Mouse (Mus musculus) hindbrain, embryonic 14.5 days (tissue): ENCODE results near the gene Gm16381. TPM values are rescaled to one million over a fixed set of nuclear protein-coding genes. Genes with fewer than 3 reads are reported as not detected.
"Not testable (repeated sequence)": the region's sequence is repeated elsewhere in the genome, so short reads cannot be mapped to it uniquely, and the experiment has no call there.

Experiments used
- ATAC-seq: fragments of 200-750 bp; cut with Nextera tagmentation; 2 replicates; pipeline ENCODE4 v1.8.0; 2017; ENCODE audit warnings: moderate number of reproducible peaks, mild to moderate bottlenecking, moderate TSS enrichment, moderate library complexity; ENCODE audit not compliant: low FRiP score
- DNase-seq: peaks from one replicate; pipeline ENCODE4 v3.0.0-alpha.2; 2015; ENCODE audit warnings: low spot score
- H3K27ac ChIP-seq: fragments of 300-500 bp; sonication (generic); 2 replicates; pipeline ENCODE4 v1.5.1; 2014; ENCODE audit warnings: mild to moderate bottlenecking, moderate library complexity
- H3K27me3 ChIP-seq: fragments of 300-500 bp; sonication (generic); 2 replicates; pipeline ENCODE4 v1.6.1; 2014; ENCODE audit warnings: mild to moderate bottlenecking, low read length, mixed read lengths; ENCODE audit not compliant: control insufficient read depth, insufficient read depth
- H3K36me3 ChIP-seq: fragments of 300-500 bp; sonication (generic); replicated peaks from 2 replicates; pipeline ENCODE4 v1.6.1; 2014; ENCODE audit not compliant: control insufficient read depth, insufficient read depth
- H3K4me1 ChIP-seq: fragments of 300-500 bp; sonication (generic); replicated peaks from 2 replicates; pipeline ENCODE4 v1.6.1; 2014; ENCODE audit warnings: antibody characterized with exemption, low read length, mixed read lengths; ENCODE audit not compliant: control insufficient read depth, insufficient read depth
- H3K4me2 ChIP-seq: fragments of 300-500 bp; sonication (generic); replicated peaks from 2 replicates; pipeline ENCODE4 v1.6.1; 2014; ENCODE audit warnings: mild to moderate bottlenecking, moderate library complexity
- H3K4me3 ChIP-seq: fragments of 300-500 bp; sonication (generic); replicated peaks from 2 replicates; pipeline ENCODE4 v1.5.1; 2014; ENCODE audit warnings: mild to moderate bottlenecking, low read length
- H3K9ac ChIP-seq: fragments of 300-500 bp; sonication (generic); 2 replicates; pipeline ENCODE4 v1.6.1; 2014
- H3K9me3 ChIP-seq: fragments of 300-500 bp; sonication (generic); 2 replicates; pipeline ENCODE4 v1.6.1; 2016; ENCODE audit warnings: low read length; ENCODE audit not compliant: control insufficient read depth
- WGBS: fragments of 180-500 bp; shearing (Covaris S2); extraction: QIAGEN DNeasy Blood & Tissue Kit; methylation state at CpG from one replicate; pipeline ENCODE4 v1.1.7; 2014; 5-methylcytosine and 5-hydroxymethylcytosine counted together
- polyA plus RNA-seq: library from polyadenylated mRNA; unstranded; fragments of >200 nt; fragmentation: Nextera tagmentation; extraction: Ambion mirVana; gene quantifications from 2 replicates; pipeline ENCODE4 v1.2.1, GENCODE M21; 2014

The Gm16381 gene
- not detected in 2 replicates for polyA plus RNA-seq

GRCm38 (mm10) chr12:87644520-87644919 lies at the start of gene Gm16381:
TSS of gene Gm16381 (minus strand) at chr12:87644620.
- not testable (repeated sequence) for H3K27me3 ChIP-seq, H3K4me1 ChIP-seq, H3K36me3 ChIP-seq, H3K9me3 ChIP-seq, H3K27ac ChIP-seq, DNase-seq, H3K4me3 ChIP-seq, ATAC-seq, H3K4me2 ChIP-seq, H3K9ac ChIP-seq
- 79% methylated on average over 1 of the region's 2 CpGs for WGBS

- H3K4me3 ChIP-seq, ATAC-seq, H3K9ac ChIP-seq, H3K4me2 ChIP-seq, H3K36me3 ChIP-seq, DNase-seq, H3K9me3 ChIP-seq, H3K4me1 ChIP-seq, H3K27ac ChIP-seq, H3K27me3 ChIP-seq: not testable (repeated sequence)
- WGBS: 73% methylated on average over 2 of the region's 4 CpGs
Measured at GRCm38 (mm10) chr12:87652916-87653703, 8.7 kb upstream of the Gm16381 start.

GRCm38 (mm10) chr12:87618569-87618968 lies 25.9 kb downstream of the Gm16381 start, which contains the start of gene Gm4027:
TSS of gene Gm4027 (plus strand) at chr12:87618869.
- over 99% methylated on average over 4 of the region's 7 CpGs for WGBS
- not testable (repeated sequence) for H3K4me2 ChIP-seq, H3K9ac ChIP-seq, H3K36me3 ChIP-seq, H3K27me3 ChIP-seq, H3K27ac ChIP-seq, H3K9me3 ChIP-seq, ATAC-seq, H3K4me3 ChIP-seq, H3K4me1 ChIP-seq, DNase-seq

GRCm38 (mm10) chr12:87602388-87602787 lies 42.0 kb downstream of the Gm16381 start, which contains the start of gene Oog1:
TSS of gene Oog1 (plus strand) at chr12:87602688.
- not testable (repeated sequence) for DNase-seq, H3K36me3 ChIP-seq, H3K4me2 ChIP-seq, H3K9me3 ChIP-seq, H3K9ac ChIP-seq, H3K4me3 ChIP-seq, H3K27ac ChIP-seq, ATAC-seq, H3K4me1 ChIP-seq, H3K27me3 ChIP-seq
- WGBS: 50% methylated on average over 1 of the region's 2 CpGs

- WGBS: 11% methylated on average over 2 of the region's 2 CpGs
- not testable (repeated sequence) for H3K4me1 ChIP-seq, H3K4me2 ChIP-seq, H3K9ac ChIP-seq, ATAC-seq, H3K36me3 ChIP-seq, H3K4me3 ChIP-seq, H3K27ac ChIP-seq, H3K27me3 ChIP-seq, H3K9me3 ChIP-seq, DNase-seq
Measured at GRCm38 (mm10) chr12:87601388-87601787, 43.0 kb downstream of the Gm16381 start.

Other genes with a start within 250 kb of the Gm16381 start
- 195 and 248 TPM in 2 replicates for gene Slirp, start 200.7 kb downstream of the Gm16381 start, polyA plus RNA-seq
- 28.7 and 36.3 TPM in 2 replicates for gene Alkbh1, start 200.6 kb downstream of the Gm16381 start, polyA plus RNA-seq
- 101 and 102 TPM in 2 replicates for gene Snw1, start 172.3 kb downstream of the Gm16381 start, polyA plus RNA-seq
- gene Gm5788, start 149.9 kb downstream of the Gm16381 start, polyA plus RNA-seq: not detected in 2 replicates
- gene Gm8300, start 130.3 kb downstream of the Gm16381 start, polyA plus RNA-seq: not detected in 2 replicates
- not detected in 2 replicates for gene Oog1, start 41.9 kb downstream of the Gm16381 start, polyA plus RNA-seq
- not detected in 2 replicates for gene Gm4027, start 25.8 kb downstream of the Gm16381 start, polyA plus RNA-seq
- not detected in 2 replicates for gene Gm21319, start 131.1 kb upstream of the Gm16381 start, polyA plus RNA-seq
- not detected in 2 replicates for gene Gm21936, start 150.9 kb upstream of the Gm16381 start, polyA plus RNA-seq
- gene BB287469, start 172.0 kb upstream of the Gm16381 start, polyA plus RNA-seq: 0.13 TPM in 1 of 2 replicates, not detected in the other
- not detected in 2 replicates for gene Gm2001, start 197.7 kb upstream of the Gm16381 start, polyA plus RNA-seq
- not detected in 2 replicates for gene Gm2016, start 229.5 kb upstream of the Gm16381 start, polyA plus RNA-seq